Mouse (Mus musculus): ENCODE data around the gene Osbpl3.

Osbpl3 gene

DNA sequence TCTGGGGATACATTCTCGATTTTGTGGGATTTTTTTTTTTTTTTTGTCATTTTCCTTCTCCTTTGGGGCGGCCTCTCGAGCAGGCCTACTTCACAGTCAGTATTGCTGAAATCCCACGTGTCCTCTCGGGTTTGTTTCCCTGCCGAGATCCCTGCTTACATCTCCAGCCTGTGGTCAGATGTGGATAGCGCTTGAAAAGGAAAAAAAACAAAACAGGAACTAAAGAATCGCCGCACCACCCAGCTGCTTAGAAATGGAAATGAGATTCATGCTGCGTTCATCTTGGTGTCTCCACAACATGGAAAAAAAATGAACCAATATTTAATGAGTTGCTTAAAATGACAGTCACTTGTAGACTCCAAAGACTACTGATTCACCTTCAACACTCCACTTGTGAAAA, 160.9 kb downstream of the Osbpl3 start:
- in situ Hi-C loops (cut with MboI, MseI): loop anchor here (10.0 to 25.0 kb wide), 2 partner anchors 780 to 1833 kb away; no protein-coding TSS in a partner anchor

DNA sequence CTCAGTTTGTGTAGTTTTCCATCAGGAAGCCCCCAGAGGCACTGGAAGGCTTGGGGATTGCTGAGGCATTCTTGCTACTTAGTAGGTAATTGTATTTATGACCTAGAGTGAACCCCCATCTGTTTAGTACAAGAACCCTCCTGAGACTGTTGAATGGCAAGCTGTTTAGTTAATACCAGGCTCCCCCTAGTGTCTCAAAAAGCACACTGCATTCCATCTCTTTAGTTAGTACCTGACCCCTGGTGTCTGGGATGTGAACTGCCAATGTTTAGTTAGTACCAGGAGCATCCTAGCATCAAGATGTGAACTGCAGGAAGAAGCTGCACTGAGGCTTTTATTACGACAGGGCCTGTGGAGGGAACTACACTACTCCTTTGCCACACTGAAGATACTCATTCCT, 161.9 kb downstream of the Osbpl3 start:
- in situ Hi-C loops (cut with MboI, MseI): loop anchor here (10.0 to 25.0 kb wide), 2 partner anchors 779 to 1832 kb away; no protein-coding TSS in a partner anchor

GRCm38 (mm10) chr6:50291650-50292049, 164.4 kb downstream of the Osbpl3 start:
- in situ Hi-C loops (cut with MboI, MseI): loop anchor here (10.0 to 25.0 kb wide), 2 partner anchors 777 to 1829 kb away; no protein-coding TSS in a partner anchor

DNA sequence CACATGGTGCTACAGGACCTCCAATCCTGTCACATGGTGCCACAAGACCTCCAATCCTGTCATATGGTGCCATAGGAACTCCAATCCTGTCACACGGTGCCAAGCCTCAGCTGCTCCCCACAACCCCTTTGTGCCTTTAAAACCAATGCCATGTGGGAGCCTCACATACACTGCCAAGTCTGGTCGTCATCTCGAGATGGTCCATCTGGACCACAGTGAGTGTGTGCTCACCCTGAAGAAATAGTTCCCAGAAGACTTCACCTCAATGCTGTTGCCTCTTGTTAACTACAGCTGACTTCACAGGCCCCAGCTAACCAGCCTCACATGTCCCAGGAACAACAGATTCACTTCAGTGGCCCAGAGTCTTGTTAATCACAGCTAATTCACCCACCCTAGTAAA, 169.1 kb downstream of the Osbpl3 start:
- in situ Hi-C loops (cut with MboI, MseI): loop anchor here (25.0 kb wide), 1 partner anchor 1825 kb away; no protein-coding TSS in a partner anchor

DNA sequence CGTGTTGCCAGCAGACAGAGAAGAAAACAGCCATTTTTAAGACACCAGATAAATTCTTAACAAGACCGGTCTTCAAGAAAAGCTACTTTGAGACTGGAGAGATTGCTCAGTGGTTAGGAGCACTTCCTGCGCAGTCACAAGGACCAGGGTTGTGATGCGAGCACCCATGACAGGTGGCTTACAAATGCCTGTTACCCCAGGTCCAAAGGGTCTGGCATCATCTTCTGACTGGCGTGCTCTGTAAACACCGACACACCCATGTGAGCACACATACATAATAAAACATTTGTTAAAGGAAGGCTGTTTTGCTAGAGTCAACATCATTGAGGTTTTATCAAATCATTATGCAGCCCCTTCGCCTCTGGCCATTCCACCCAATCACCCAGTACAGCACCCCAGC, 176.4 kb downstream of the Osbpl3 start:
- in situ Hi-C loops (cut with MboI, MseI): loop anchor here (25.0 kb wide), 1 partner anchor 1817 kb away; no protein-coding TSS in a partner anchor

- in situ Hi-C loops (cut with MboI, MseI): no loop called here
These were observed 182.1 kb downstream of the Osbpl3 start for GRCm38 (mm10) chr6:50273947-50274346.

DNA sequence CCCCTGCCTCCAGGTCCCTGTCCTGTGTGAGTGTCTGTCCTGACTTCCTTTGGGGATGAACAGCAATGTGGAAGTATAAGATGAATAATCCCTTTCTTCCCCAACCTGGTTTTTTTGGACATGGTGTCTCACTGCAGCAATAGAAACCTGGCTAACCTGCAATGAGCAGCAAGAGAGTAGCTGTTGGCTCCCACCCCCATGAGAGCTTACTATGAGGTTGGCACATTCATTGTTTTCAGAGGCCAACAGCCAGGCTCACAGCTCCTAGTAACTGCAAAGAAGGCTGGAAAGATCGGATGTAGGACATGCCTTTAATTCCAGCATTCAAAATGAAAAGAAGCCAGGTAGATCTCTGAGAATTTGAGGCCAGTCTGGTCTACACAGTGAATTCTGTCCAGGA, 182.6 kb downstream of the Osbpl3 start:
- in situ Hi-C loops (cut with MboI, MseI): no loop called here

DNA sequence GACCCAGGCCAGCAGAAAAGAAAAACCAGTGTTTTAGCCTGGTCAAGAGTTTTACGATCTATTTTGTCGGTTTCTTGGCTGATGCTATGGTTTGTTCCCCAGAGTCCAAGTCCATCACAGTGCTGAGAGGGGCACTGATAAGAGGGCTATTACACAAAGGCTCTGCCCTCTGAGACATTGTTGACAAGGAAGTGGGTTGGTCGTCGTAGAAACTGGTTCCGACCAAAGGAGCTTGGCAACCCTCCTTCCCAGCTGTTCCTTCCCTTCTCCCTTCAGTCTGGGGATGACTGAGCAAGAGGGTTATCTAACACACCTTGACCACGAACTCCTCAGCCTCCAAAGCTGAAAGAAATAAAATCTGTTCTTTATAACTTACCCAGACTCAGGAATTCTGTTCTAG, 192.3 kb downstream of the Osbpl3 start, which contains the start of gene Gsdme:
TSS of gene Gsdme (minus strand) at position 193 of the 400 bp plus-strand sequence.
- in situ Hi-C loops (cut with MboI, MseI): no loop called here

GRCm38 (mm10) chr6:50262310-50262709, 193.7 kb downstream of the Osbpl3 start:
- in situ Hi-C loops (cut with MboI, MseI): no loop called here

DNA sequence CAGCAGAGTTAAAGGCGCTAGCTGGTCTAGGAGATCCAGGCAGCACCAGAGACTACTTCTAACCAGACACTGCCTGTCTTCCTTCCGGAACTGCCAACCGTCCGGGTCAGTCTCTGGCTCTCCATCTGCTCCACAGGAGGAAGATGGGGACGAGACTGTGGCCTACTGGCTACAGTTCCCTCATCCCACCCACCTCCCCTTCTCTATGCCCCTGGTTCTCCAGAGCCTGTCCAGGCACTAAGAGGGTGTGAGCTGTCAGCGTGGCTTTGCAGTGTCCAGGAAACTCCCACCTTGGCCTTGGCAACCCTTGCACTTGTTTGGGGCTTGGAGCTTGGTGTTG, 194.1 kb downstream of the Osbpl3 start:
- in situ Hi-C loops (cut with MboI, MseI): no loop called here

DNA sequence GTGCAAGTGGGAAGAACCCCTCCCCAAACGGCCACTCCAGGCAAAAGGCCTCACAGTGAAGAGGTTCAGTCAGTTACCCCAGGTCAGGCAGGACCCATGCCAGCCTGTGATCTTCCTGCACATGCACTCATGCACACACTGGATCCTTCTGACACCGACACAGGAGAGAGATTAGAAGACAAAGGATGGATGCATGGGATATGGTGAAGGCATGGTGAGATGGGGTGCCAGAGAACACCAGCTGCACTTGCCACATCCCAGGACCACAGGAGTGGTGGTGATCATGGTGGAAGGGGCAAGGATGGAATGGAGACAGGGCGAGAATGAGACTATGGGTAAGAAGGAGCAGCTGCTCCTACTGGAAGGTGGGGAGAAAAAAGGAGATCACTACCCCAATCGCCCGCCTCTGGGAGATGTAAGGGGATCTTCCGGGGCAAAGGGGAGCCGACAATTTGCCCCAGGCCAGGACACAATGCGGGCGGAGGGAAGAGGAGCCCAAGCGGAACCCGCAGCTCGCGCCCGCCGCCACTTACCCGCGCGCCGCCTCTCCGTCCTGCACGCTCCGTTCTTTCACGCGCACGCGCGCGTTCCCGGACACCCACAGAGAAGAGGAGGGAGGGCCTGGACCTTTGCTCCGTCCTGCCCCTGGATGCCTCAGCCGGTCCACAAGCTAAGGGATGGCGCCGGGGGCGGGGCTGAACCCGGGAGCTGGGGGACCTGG, 194.6 kb downstream of the Osbpl3 start:
- in situ Hi-C loops (cut with MboI, MseI): no loop called here

DNA sequence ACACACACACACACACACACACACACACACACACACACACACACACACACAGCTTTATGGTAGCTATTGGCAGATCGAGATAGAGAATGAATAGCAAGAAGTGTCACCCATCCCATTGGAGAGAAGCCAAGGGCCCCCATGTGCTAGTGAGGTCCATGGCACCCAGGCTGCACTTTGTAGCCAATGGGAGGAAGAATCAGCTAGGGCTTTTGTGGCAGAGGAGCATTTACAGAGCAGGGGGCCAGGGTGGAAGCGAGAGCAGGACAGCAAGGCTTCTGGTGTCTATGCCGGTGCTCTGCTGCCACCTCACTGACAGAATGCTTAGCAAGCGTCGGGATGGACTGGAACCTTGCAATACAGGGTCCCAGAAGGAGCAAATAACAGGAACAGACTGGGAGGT, 200.6 kb downstream of the Osbpl3 start:
- in situ Hi-C loops (cut with MboI, MseI): no loop called here

GRCm38 (mm10) chr6:50254723-50255184, 201.2 kb downstream of the Osbpl3 start:
- in situ Hi-C loops (cut with MboI, MseI): no loop called here

GRCm38 (mm10) chr6:50252690-50253089, 203.3 kb downstream of the Osbpl3 start:
- in situ Hi-C loops (cut with MboI, MseI): no loop called here

DNA sequence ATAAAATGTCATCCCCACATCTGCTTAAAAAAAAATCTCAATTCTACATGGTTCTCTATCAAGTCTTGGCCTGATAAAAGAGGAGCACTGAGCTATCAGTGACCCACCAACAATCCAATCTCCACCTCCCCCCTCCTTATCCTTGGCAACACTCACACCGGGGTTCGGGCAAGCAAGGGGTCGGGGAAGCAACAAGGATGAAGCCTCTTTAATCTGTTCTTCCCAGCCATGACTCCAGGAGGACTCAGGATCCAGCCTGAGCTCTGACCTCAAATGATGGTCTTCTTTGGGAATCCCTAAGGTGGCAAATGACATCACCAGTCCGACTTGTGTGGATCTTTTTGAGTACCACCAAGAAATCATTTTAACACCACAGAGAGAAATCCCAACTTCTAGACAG, 208.2 kb downstream of the Osbpl3 start:
- in situ Hi-C loops (cut with MboI, MseI): no loop called here

DNA sequence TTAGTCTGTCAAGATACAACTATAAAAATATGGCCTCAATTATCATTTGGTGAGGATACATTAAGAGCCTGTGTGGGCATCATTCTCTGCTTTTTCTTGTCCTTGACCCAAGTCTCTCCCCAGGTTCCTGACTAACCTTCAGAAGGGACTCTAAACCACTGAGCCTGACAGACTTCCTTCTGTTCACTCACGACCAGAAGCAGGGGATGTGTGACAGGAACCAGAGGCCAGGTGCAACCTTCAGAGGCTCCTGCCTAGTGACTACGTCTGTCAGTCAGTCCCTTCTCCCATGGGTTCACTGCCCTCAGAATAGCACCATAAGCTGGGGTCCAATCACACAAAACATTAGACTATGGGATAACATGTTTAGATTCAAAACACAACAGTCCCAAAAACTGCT, 208.6 kb downstream of the Osbpl3 start:
- in situ Hi-C loops (cut with MboI, MseI): no loop called here

GRCm38 (mm10) chr6:50244967-50245366, 211.0 kb downstream of the Osbpl3 start:
- in situ Hi-C loops (cut with MboI, MseI): no loop called here

- in situ Hi-C loops (cut with MboI, MseI): no loop called here
These were observed 211.9 kb downstream of the Osbpl3 start for GRCm38 (mm10) chr6:50244126-50244525.

Data from T-helper 2 cell (primary cell).